Mouse (Mus musculus) MEL (cell line): ENCODE measurements around the gene Nt5dc2. TPM values are rescaled to one million over a fixed set of nuclear protein-coding genes. Genes with fewer than 3 reads are reported as not detected.

ENCODE experiments used
- DNase-seq: peaks from one replicate; pipeline ENCODE4 v3.0.0; 2011; ENCODE audit warnings: low read depth, low spot score
- H3K27ac ChIP-seq: 2 replicates; pipeline ENCODE4 v1.5.1; 2012; ENCODE audit warnings: low read depth, mild to moderate bottlenecking, control low read depth, low read length, moderate library complexity; ENCODE audit not compliant: control insufficient read depth
- H3K27me3 ChIP-seq, 2 experiments: fragments of 150-350 bp in 1 of 2; sonication (generic) in 1 of 2; 2 replicates each; pipeline ENCODE4 v1.6.1; 2012; ENCODE audit warnings: low read length in 2 of 2, mild to moderate bottlenecking in 2 of 2, improper control_type of control experiment in 1 of 2, moderate library complexity in 1 of 2; ENCODE audit not compliant: insufficient read depth in 2 of 2, control insufficient read depth in 1 of 2
- H3K36me3 ChIP-seq, 2 experiments: 2 replicates each; pipeline ENCODE4 v1.6.1; 2012 to 2014; ENCODE audit warnings: low read length in 2 of 2, improper control_type of control experiment in 1 of 2, inconsistent platforms in 1 of 2, mild to moderate bottlenecking in 1 of 2; ENCODE audit not compliant: insufficient read depth in 2 of 2, control insufficient read depth in 1 of 2
- H3K4me1 ChIP-seq, 2 experiments: fragments of 150-350 bp in 1 of 2; sonication (generic) in 1 of 2; 2 replicates each; pipeline ENCODE4 v1.6.1; 2012; ENCODE audit warnings: low read length in 2 of 2, improper control_type of control experiment in 1 of 2, mild to moderate bottlenecking in 1 of 2; ENCODE audit not compliant: insufficient read depth in 2 of 2, control insufficient read depth in 1 of 2
- H3K4me3 ChIP-seq, 2 experiments: fragments of 150-350 bp in 1 of 2; sonication (generic) in 1 of 2; 2 replicates each; pipeline ENCODE4 v1.5.1; 2012; ENCODE audit warnings: low read depth in 2 of 2, low read length in 2 of 2, mild to moderate bottlenecking in 2 of 2, moderate library complexity in 2 of 2, control low read depth in 1 of 2, improper control_type of control experiment in 1 of 2; ENCODE audit not compliant: control insufficient read depth in 1 of 2, insufficient read depth in 1 of 2
- H3K79me2 ChIP-seq: 2 replicates; pipeline ENCODE4 v1.6.1; 2012; ENCODE audit warnings: mild to moderate bottlenecking, low read length, moderate library complexity; ENCODE audit not compliant: control insufficient read depth, poor library complexity, insufficient read depth
- H3K9ac ChIP-seq: 2 replicates; pipeline ENCODE4 v1.6.1; 2012; ENCODE audit warnings: low read depth, mild to moderate bottlenecking, control low read depth, low read length, moderate library complexity; ENCODE audit not compliant: control insufficient read depth, poor library complexity, severe bottlenecking
- H3K9me3 ChIP-seq: fragments of 150-350 bp; sonication (generic); replicated peaks from 2 replicates; pipeline ENCODE4 v1.6.1; 2012; ENCODE audit warnings: mild to moderate bottlenecking, low read length, improper control_type of control experiment, moderate library complexity; ENCODE audit not compliant: insufficient read depth
- BHLHE40 ChIP-seq: IDR thresholded peaks from 2 replicates; pipeline ENCODE4 v1.6.1; 2012; ENCODE audit warnings: low read depth, mild to moderate bottlenecking, inconsistent platforms, low read length, improper control_type of control experiment, borderline replicate concordance
- CHD1 ChIP-seq: IDR thresholded peaks from 2 replicates; pipeline ENCODE4 v1.6.1; 2012; ENCODE audit warnings: low read depth, mild to moderate bottlenecking, inconsistent platforms, low read length, improper control_type of control experiment
- CHD2 ChIP-seq: IDR thresholded peaks from 2 replicates; pipeline ENCODE4 v1.6.1; 2011; ENCODE audit warnings: low read length, improper control_type of control experiment
- CTCF ChIP-seq, 3 experiments: IDR thresholded peaks in 2 of 3; conservative IDR thresholded peaks in 1 of 3; 2 replicates each; pipeline ENCODE4 v1.5.1; 2011 to 2012; ENCODE audit warnings: low read length in 3 of 3, low read depth in 2 of 3, mild to moderate bottlenecking in 2 of 3, improper control_type of control experiment in 1 of 3, inconsistent platforms in 1 of 3, mixed read lengths in 1 of 3, moderate library complexity in 1 of 3; ENCODE audit not compliant: control insufficient read depth in 1 of 3, insufficient read depth in 1 of 3, poor library complexity in 1 of 3, severe bottlenecking in 1 of 3
- EP300 ChIP-seq, 2 experiments: IDR thresholded peaks; 2 replicates each; pipeline ENCODE4 v1.6.1; 2011; ENCODE audit warnings: improper control_type of control experiment in 2 of 2, low read length in 2 of 2, low read depth in 1 of 2, mild to moderate bottlenecking in 1 of 2
- ETS1 ChIP-seq: IDR thresholded peaks from 2 replicates; pipeline ENCODE4 v1.6.1; 2012; ENCODE audit warnings: low read depth, mild to moderate bottlenecking, inconsistent platforms, low read length, improper control_type of control experiment, moderate library complexity
- KAT2A ChIP-seq: conservative IDR thresholded peaks from 2 replicates; pipeline ENCODE4 v1.6.1; 2012; ENCODE audit warnings: low read depth, low read length, improper control_type of control experiment, inconsistent platforms
- MAX ChIP-seq: IDR thresholded peaks from 2 replicates; pipeline ENCODE4 v1.6.1; 2011; ENCODE audit warnings: low read length, improper control_type of control experiment
- MAZ ChIP-seq: IDR thresholded peaks from 2 replicates; pipeline ENCODE4 v1.6.1; 2012; ENCODE audit warnings: low read depth, mild to moderate bottlenecking, inconsistent platforms, low read length, improper control_type of control experiment
- MEF2A ChIP-seq: IDR thresholded peaks from 2 replicates; pipeline ENCODE4 v1.6.1; 2014; ENCODE audit warnings: low read depth, mild to moderate bottlenecking, inconsistent platforms, low read length, improper control_type of control experiment; ENCODE audit not compliant: poor library complexity, insufficient replicate concordance, severe bottlenecking; ENCODE audit errors: extremely low read depth
- MXI1 ChIP-seq: IDR thresholded peaks from 2 replicates; pipeline ENCODE4 v1.6.1; 2011; ENCODE audit warnings: mild to moderate bottlenecking, low read depth, low read length, improper control_type of control experiment
- MYB ChIP-seq: IDR thresholded peaks from 2 replicates; pipeline ENCODE4 v1.6.1; 2011; ENCODE audit warnings: mild to moderate bottlenecking, low read depth, low read length, improper control_type of control experiment
- MYC ChIP-seq: IDR thresholded peaks from 2 replicates; pipeline ENCODE4 v1.6.1; 2011; ENCODE audit warnings: low read depth, mild to moderate bottlenecking, low read length, improper control_type of control experiment, moderate library complexity
- POLR2A ChIP-seq, 2 experiments: IDR thresholded peaks; 2 replicates each; pipeline ENCODE4 v1.6.1; 2011 to 2012; ENCODE audit warnings: low read length in 2 of 2, mild to moderate bottlenecking in 2 of 2, control low read depth in 1 of 2, improper control_type of control experiment in 1 of 2, low read depth in 1 of 2, moderate library complexity in 1 of 2; ENCODE audit not compliant: control insufficient read depth in 1 of 2, insufficient read depth in 1 of 2, poor library complexity in 1 of 2
- POLR2AphosphoS5 ChIP-seq: IDR thresholded peaks from 2 replicates; pipeline ENCODE4 v1.6.1; 2012; ENCODE audit warnings: low read depth, borderline replicate concordance, mild to moderate bottlenecking, inconsistent platforms, low read length, moderate library complexity, mixed read lengths
- TAL1 ChIP-seq: IDR thresholded peaks from 2 replicates; pipeline ENCODE4 v1.6.1; 2012; ENCODE audit warnings: mild to moderate bottlenecking, inconsistent platforms, low read length, moderate library complexity, mixed read lengths
- TBP ChIP-seq: IDR thresholded peaks from 2 replicates; pipeline ENCODE4 v1.8.0; 2011; ENCODE audit warnings: low read depth, low read length, improper control_type of control experiment
- TCF12 ChIP-seq: IDR thresholded peaks from 2 replicates; pipeline ENCODE4 v1.6.1; 2014; ENCODE audit warnings: low read depth, mild to moderate bottlenecking, inconsistent platforms, low read length, improper control_type of control experiment, moderate library complexity
- UBTF ChIP-seq: IDR thresholded peaks from 2 replicates; pipeline ENCODE4 v1.6.1; 2012; ENCODE audit warnings: low read depth, mild to moderate bottlenecking, inconsistent platforms, low read length, improper control_type of control experiment, moderate library complexity, borderline replicate concordance; ENCODE audit not compliant: insufficient read depth
- USF1 ChIP-seq: IDR thresholded peaks from 2 replicates; pipeline ENCODE4 v1.6.1; 2014; ENCODE audit warnings: low read depth, mild to moderate bottlenecking, inconsistent platforms, low read length, improper control_type of control experiment, moderate library complexity
- ZKSCAN1 ChIP-seq: IDR thresholded peaks from 2 replicates; pipeline ENCODE4 v1.6.1; 2012; ENCODE audit warnings: low read depth, mild to moderate bottlenecking, inconsistent platforms, low read length, improper control_type of control experiment, moderate library complexity
- polyA plus RNA-seq, 2 experiments: library from polyadenylated mRNA; stranded (reverse) in 1 of 2; unstranded in 1 of 2; fragments of >175 nt in 1 of 2; fragments of >200 nt in 1 of 2; gene quantifications; 2 replicates each; pipeline versions ENCODE4 v1.2.1 to v1.2.4; 2012; ENCODE audit warnings: low replicate concordance in 2 of 2, low read depth in 1 of 2; ENCODE audit not compliant: insufficient read length in 2 of 2, insufficient read depth in 1 of 2, missing spikeins in 1 of 2
- total RNA-seq: library from RNA; depleted of rRNA; stranded (reverse); fragments of 300-350 nt; gene quantifications from 2 replicates; pipeline ENCODE4 v1.2.3, GENCODE M21; 2012

The Nt5dc2 gene
- total and polyA plus RNA-seq, 3 experiments = 168 to 349 (median 291) TPM

DNA sequence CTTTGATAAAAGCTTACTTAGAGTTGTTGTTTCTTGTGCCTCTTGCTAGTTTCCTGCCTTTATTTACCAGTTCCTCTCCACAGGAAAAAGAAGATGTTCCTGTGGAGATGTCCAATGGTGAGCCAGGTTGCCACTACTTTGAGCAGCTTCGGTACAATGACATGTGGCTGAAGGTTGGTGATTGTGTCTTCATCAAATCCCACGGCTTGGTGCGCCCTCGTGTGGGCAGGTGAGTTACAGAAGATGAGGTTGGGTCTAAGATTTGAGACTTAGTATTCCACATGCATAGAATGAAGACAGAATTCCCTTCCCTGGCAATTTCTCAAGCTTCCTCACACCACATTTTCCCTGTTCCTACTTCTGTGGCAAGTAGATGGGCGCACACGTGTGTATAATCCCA lies 43.4 kb upstream of the Nt5dc2 start:
- Histone ChIP-seq H3K79me2 (no peaks in the 10 kb centered on the region), H3K9me3 (no peaks in the 10 kb centered on the region), H3K4me1 (no peaks in the 10 kb centered on the region), H3K27me3 (no peaks in the 10 kb centered on the region), H3K36me3 (peaks cover 0 to 46% of the 10 kb centered on the region in 2 experiments; a peak in 3 of 4 replicates), H3K4me3 (no peak overlapping the region), H3K27ac (no peak overlapping the region), H3K9ac (no peak overlapping the region)
- TF ChIP-seq EP300 (IDR thresholded peaks at IDR 0.05; ENCODE audit: low read depth in 1 of 2, low read length in 2 of 2) (no peak), CTCF (IDR thresholded peaks at IDR 0.05 in 2 of 3, conservative IDR thresholded peaks at IDR 0.05 in 1 of 3; ENCODE audit: control insufficient read depth in 1 of 3, insufficient read depth in 1 of 3, low read depth in 2 of 3, low read length in 3 of 3, poor library complexity in 1 of 3, severe bottlenecking in 1 of 3) (peak in 2 of 3 experiments; percentile 16 to 36; a peak in 3 of 6 replicates)
- DNase-seq = no peak

DNA sequence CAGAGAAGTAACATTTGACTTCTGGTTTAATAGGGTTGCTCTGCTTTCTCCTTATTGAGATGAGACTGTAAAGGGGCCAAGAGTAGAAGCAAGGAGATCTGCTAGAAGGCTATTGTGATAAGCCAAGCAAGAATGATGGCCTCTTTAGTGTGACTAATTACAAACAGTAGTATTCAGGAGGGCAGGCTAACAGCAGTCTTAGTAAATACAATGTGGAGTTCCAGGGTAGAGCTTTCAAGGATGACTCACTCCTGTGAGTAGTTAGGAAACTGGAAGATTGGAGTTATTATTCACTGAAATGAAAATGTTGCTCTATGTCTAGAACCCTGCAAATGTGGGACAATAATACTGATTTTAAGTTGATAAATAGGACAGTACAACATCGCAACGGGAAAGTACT lies 42.3 kb upstream of the Nt5dc2 start:
- H3K36me3 ChIP-seq = peaks cover 0 to 38% of the 10 kb centered on the region in 2 experiments; a peak in 3 of 4 replicates
- no peak for DNase-seq
- H3K4me3 ChIP-seq = no peak overlapping the region
- no peaks in the 10 kb centered on the region for H3K4me1 ChIP-seq
- no peaks in the 10 kb centered on the region for H3K9me3 ChIP-seq
- H3K79me2 ChIP-seq = no peaks in the 10 kb centered on the region
- H3K9ac ChIP-seq = no peak overlapping the region
- H3K27me3 ChIP-seq = no peaks in the 10 kb centered on the region
- H3K27ac ChIP-seq = no peak overlapping the region
- TF ChIP-seq MYB (no peak), MEF2A (no peak), MYC (no peak), TAL1 (no peak)

DNA sequence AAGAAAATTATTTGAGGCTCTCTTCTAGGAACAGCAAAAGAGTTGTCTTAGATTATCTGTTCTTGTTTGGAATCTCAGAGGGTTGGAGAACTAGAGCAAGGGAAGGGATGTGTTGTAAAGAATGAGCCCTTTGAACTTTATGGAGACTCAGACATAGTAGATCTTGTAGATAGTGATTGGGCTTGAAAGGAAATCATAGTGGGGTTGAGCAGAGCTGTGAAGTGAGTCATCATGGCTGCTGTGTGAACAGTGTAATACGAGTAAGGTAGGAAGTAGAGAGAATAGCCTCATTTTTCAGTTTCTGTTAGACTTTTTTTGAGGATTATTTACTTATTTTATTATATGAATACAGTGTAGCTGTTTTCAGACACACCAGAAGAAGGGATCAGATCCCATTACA lies 40.9 kb upstream of the Nt5dc2 start:
- Histone ChIP-seq H3K9me3 (no peaks in the 10 kb centered on the region), H3K4me3 (no peak overlapping the region), H3K27ac (no peak overlapping the region), H3K9ac (no peak overlapping the region), H3K79me2 (no peaks in the 10 kb centered on the region), H3K36me3 (peaks cover 0 to 25% of the 10 kb centered on the region in 2 experiments; a peak in 3 of 4 replicates), H3K4me1 (no peaks in the 10 kb centered on the region), H3K27me3 (no peaks in the 10 kb centered on the region)
- peak; percentile 18 for DNase-seq
- TF ChIP-seq ZKSCAN1 = no peak
- no peak for TF ChIP-seq KAT2A
- TF ChIP-seq MXI1 = no peak
- TF ChIP-seq MAZ = no peak
- TF ChIP-seq USF1 = no peak
- TF ChIP-seq POLR2AphosphoS5 = no peak
- TF ChIP-seq ETS1 = no peak
- no peak for TF ChIP-seq MYC
- no peak for TF ChIP-seq MEF2A
- TF ChIP-seq BHLHE40 = no peak
- no peak for TF ChIP-seq CHD1
- no peak for TF ChIP-seq CTCF (IDR thresholded peaks at IDR 0.05 in 2 of 3, conservative IDR thresholded peaks at IDR 0.05 in 1 of 3; ENCODE audit: control insufficient read depth in 1 of 3, insufficient read depth in 1 of 3, low read depth in 2 of 3, low read length in 3 of 3, poor library complexity in 1 of 3, severe bottlenecking in 1 of 3)
- no peak for TF ChIP-seq UBTF
- TF ChIP-seq CHD2 = no peak
- no peak for TF ChIP-seq EP300 (IDR thresholded peaks at IDR 0.05; ENCODE audit: low read depth in 1 of 2, low read length in 2 of 2)
- no peak for TF ChIP-seq POLR2A (IDR thresholded peaks at IDR 0.05; ENCODE audit: control insufficient read depth in 1 of 2, insufficient read depth in 1 of 2, low read depth in 1 of 2, low read length in 2 of 2, poor library complexity in 1 of 2)
- TF ChIP-seq MAX = no peak
- TF ChIP-seq TBP = no peak
- no peak for TF ChIP-seq MYB
- no peak for TF ChIP-seq TCF12
